Mouse (Mus musculus) gonadal fat pad, adult 2 months (tissue): Measurements from ENCODE around the gene Galnt14. TPM values are rescaled to one million over a fixed set of nuclear protein-coding genes. Genes with fewer than 3 reads are reported as not detected.
A peak's percentile ranks its signal among the peaks of the same experiment; 100 is the strongest.

Source experiments
- DNase-seq: peaks from one replicate; pipeline ENCODE4 v3.0.0-alpha.2; 2012; ENCODE audit warnings: low read depth
- polyA plus RNA-seq: library from polyadenylated mRNA; depleted of rRNA; stranded (reverse); fragments of >200 nt; gene quantifications from 2 replicates; pipeline ENCODE4 v1.2.3, GENCODE M21; 2012

The Galnt14 gene
- polyA plus RNA-seq, 1 experiment, result 10.4 TPM

DNA sequence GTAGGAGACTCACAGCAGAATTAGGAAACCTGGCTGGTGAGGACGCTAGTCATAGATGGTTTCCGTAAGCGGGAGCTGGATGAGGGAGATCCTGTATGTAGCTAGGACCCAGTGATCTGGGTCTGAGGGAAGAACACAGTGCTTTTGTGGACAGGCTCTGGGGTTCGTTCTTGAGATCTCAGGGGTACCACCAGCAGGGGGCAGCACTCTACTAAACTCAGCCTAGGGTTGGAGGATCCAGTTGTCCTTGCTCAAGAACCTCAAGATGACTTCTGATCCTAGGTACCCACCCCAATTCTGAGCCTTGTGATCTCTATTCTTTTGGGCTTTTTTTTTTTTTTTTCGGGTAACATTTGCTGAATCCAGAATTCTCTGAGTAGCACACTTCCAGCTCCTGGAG, 137.8 kb downstream of the Galnt14 start:
- DNase-seq, result no peak

DNA sequence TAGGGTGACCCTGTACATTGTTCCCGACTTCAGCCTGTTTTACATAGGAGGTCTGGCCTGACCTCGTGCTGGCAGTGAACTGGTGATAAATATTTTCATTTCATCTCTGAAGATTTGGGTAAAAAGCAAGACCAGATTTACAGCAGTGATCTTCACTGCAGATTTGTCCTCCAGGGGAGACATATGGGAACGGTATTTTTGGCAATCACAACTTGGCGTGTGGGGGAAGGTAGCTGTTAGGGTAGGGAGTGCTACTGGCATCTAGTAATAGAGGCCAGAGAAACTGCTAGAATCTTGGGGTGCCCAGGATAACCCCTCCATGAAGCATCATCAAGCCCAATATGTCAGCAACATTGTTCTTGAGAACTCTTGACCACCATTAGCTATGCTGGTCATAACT, 138.3 kb downstream of the Galnt14 start:
- no peak for DNase-seq

DNA sequence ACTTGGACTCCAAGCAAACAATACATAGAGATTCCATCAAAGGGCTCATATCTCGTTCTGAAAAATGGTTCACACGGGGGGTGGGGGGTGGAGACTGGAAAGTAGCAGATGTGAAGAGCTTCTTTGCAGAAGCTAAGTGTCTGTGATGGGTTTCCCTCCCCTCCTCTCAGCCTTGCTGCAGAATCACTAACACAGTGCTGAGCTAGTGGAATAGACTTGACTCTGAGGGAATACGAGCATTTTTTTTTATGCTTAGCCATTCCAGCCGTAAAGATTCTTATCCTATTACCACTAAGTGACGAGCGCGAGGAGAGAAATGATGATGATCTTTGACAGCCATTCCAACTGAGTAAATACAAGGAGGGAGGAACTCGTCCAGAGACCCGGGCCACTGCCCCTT, 142.0 kb downstream of the Galnt14 start:
- no peak for DNase-seq

DNA sequence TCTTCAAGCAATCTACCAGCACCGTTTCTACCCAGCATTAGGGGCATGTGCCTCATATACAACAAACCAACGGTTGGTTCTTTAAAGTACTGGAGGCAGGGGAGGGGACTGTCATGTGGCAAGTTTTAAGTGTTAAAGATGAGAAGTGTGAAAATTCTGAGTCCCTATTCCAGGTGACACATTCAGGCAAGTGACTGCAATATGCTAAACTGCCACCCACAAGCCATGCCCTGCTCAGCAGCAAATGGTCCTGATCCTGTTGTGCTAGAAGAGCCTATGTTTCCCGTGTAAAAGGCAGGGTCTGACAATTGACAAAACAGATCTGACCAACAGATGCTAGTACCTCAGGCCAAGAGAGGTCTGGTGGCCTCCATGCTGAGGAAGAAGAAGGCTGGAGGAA, 149.1 kb downstream of the Galnt14 start:
- DNase-seq, result no peak

DNA sequence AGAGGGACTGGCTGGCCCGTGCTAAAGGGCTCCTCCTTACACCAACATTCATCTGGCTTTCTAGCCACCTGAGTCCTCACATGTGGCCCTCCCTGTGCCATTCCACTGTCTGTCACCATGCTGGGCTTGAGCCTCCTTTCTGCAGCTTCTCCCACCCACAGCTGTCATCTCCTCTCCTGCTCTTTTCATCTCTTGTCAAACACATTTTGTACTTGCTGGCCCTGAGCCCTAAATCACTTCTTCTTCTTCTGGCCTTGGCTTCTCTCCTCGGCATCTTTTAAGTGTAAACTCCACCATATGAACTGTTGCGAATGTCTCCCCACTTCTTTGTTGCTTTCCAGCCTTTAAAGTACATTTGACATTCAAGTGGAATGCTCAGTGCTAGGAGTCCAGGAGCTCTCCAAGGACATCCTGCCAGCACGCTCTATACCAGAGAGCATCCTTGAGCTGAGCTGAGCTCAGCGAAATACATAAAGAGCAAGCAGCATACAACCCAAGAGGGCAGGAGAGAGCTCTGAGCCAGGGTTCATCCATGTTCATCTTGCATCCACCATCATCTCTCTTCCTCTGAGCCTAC, 150.0 kb downstream of the Galnt14 start:
- DNase-seq, result no peak

DNA sequence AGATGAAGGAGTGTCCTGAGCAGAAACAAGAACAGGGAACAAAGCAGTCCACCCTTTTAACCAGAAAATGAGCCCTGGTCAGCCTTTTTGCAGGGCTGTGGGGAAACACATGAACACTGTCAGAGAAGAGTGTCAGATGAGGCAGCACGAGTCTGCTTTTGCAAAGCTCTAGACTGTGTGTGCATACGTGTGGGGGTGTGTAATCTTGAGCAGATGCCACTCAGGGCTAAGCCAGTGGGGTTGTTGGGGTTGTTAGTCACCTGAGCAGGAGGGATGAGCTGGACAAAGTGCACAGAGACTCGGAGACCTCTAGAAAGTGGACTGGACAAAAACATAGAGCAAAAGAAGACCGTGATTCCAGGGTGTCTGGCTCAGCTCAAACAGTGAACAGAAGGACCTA, 150.8 kb downstream of the Galnt14 start:
- DNase-seq, result no peak

DNA sequence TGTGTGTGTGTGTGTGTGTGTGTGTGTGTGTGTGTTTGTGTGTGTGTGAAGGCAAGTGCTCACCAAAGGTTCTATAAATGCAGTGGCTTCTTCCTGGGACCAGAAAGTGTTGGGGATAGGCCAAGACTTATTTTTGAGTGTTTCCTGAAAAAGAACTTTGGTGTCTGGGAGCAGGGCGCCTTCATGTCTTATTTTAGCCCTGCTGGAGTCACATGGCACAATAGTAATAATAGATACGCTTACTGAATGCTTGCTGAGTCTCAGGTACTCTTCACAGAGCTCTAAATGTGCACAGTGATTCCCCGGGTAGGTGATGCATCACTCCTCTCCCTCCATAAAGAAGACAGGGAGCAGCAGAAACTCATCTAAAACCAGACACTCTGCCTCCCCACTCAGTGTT, 153.2 kb downstream of the Galnt14 start:
- DNase-seq, result no peak

DNA sequence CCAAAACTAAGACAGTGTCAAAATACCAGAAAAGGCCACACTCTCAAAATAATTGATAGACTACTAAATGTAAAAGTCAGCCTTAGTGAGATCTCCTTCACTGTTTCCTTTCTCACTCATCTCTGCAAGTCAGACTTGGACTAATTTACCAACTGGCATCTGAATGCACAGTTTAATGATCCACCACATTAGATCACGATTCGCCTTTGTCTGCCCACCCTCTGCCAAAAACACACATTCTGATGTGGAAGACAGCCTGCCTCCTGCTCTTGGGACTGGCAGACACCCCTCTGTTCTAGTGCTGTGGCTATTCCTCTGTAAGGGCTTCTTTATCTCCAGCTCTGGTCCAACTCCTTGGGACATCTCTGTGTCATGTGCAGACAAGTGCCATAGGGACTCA, 153.8 kb downstream of the Galnt14 start:
- no peak for DNase-seq

DNA sequence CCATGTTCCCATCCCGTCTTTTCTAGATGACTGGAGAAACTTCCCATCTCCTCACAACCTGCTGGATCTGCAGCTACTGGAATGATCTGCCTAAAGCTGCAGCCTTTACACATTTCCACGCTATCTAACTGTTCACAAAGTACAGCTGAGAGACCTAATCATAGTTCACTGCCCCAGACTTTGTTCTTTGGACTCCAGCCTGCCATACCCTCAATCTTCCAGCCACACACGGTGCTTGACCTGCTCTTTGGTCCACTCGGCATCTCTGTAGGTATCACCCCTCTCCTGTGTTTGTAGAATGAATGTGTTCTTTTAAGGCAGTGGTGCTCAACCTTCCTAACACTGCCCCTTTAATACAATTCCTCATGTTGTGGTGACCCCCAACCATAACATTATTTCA, 155.6 kb downstream of the Galnt14 start:
- no peak for DNase-seq

DNA sequence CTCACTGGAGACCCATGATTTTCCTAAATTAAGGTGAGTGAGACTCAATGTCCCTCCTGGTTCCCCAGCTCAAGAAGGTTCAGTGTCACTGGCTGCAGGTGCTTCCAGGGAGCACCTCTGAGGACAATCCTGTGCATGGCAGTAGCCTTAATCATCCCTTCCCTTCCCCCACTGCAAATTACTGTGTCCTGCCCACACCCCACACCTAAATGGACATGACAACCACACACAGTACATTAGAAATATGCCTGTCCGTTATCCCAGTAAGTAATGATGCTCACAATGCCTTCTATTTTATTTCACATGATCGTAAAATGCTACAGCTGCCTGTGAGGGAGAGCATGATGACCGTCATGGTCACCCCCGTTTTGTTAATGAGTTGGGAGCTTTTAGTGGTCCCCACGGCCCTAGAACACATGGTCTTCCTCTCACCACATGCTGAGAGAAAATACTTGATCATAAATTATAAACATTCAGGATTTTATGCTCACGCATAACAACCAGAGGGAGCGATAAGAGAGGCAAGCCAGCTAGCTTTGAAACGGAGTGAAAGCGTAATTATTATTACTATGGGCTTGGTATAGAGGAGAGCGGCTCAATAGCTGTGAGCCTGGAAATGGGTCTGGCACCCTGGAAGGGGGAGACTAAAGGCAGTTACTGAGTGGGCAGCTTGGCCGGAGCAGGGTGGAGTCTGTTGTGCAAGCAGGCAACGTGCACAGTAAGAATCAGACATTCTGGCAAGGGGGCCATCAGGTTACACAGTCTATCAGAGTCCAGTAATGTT, 161.3 kb downstream of the Galnt14 start:
- no peak for DNase-seq

DNA sequence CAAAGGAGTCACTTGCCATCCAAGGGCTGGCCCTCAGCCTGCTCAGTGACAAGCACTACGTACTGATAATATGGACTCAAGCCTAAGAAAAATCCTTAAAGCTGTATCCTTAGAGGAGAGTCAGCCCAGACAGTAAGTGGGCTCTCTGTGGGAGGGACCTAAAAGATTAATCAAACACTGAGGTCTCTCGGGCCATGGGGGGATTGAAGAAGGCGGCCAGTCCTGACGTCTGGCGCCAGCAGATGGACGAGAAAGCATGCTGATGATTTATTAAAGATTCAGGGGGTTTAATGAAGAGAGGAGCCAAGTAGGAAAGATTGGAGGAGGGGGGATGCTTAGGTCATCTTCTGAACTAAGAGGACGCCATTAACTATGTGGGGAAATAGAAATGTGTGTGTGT, 162.1 kb downstream of the Galnt14 start:
- DNase-seq, result no peak

DNA sequence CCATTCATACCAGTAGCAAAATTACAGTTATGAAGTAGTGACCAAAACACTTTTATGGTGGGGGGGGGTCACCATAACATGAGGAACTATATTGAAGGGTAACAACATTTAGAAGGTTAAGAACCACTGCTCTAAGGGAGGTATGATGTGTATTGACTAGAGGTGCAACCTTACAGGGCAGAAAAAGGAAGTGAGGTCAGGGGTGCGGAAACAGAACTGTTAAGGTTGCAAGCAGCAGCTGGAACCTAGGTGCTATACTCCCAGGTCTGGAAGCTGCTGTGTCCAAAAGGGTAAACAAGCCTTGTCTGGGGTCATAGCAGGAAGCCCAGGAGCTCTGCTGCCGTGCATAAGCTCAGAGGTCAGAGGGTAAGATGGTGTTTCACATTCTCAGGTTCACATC, 162.8 kb downstream of the Galnt14 start:
- DNase-seq, result no peak

DNA sequence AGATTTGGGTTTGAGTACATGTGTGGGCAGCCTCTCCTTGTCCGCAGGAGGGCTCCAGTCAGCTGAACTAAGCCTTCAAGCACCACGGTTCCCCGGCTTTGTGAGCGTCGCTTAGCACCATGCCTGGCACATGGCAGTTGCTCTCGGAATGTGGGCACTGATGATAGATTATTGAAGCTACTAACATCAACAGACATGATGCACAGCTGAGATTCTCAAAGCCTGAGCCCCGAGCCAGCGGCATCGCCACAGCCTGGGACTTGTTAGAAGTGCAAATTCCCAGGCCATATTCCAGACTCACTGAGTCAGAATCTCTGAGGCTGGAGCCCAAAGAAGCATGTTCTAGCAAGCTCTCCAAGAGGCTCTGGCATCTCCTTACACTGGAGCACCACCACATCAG, 168.3 kb downstream of the Galnt14 start:
- no peak for DNase-seq

DNA sequence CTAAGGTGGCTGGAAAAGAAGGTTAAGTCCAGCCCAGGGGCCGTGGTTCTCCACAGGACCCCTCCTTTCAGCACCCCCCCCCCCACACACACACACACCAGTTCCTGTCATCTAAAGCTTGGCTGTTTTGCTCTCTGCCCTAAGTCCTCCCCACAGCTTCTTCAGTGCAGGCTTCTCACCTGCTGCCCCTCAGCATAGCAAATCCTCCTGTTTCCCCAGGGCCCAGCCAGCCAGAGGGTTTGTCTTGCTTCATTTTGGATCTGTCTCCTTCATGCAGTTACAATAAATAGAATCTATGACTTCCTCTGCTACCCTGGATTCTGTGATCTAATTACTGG, 169.1 kb downstream of the Galnt14 start:
- DNase-seq, result no peak

DNA sequence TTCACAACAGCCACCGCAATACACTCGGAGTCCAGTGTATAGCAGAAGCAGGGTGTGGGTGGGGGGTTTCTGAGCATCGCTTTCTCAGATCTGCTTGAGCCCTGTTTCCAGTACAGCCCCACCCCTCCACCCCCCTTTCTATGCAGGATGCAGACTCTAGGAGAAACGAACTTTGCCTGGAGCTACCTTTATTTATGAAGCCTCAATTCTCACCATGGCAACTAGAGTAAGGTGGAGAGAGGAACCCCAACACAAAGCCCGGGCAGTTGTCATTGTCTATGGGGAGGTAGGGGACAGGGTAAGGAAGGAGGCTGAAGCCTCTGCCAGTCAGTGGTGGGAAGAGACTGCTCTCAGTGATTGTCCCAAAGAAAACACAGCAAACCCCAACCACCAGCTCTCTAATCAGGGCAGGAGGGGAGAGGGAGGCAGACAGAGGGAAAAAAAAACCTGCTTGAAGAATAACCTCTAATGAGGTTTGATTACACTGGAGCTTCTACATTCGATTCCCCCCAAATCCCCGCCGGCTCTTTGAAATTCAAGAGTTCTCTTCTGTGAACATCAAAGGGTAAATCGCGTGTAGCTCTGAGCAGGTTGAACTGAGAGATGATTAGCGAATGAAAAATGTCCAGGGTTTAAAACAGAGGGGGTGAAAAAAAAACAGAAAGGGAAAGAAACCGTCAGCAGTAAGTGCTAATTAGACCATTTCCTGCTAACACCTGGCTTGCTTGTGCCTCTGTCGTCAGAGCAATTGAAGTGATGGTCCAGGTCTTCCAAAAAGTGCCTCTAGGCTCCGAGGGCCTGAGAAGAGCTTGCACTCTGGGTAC, 169.6 kb downstream of the Galnt14 start:
- DNase-seq, result no peak

DNA sequence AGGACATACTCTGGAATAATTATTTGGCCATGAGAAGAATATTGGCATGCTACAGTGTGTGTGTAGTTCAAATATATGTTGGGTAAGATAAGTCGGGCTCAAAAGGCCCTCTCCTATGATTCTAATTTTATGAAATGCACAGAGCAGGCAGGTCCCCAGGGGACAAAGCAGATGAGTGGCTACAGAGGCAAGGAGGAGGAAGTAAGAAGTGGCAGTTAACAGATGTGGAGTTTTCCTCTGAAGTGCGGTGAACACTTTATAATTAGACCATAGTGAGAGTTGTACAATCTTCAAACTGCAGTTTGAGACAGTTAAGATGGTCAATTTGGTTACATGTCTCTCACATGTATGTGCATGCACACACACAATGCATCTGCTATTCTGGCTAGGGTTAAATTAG, 178.4 kb downstream of the Galnt14 start:
- DNase-seq, result no peak

DNA sequence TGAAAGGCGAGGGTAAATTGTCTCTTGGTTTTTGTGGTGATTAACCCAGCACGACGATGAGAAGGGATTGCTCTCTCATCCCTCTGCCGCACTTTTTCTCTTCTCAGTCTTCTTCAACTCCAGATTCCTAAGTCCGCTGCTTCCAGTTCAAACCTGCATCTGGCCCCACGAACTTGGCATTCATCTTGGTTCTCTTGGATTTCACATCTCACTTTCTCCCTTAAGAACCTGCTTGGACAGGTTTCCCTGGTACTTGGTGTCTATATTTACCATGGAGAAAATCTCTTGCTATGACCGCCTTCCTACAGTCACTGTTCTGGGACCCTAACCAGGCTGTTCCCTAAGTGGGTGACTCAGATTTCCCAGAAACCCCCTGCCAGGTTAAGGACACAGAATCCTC, 188.1 kb downstream of the Galnt14 start:
- peak; percentile 59 for DNase-seq

DNA sequence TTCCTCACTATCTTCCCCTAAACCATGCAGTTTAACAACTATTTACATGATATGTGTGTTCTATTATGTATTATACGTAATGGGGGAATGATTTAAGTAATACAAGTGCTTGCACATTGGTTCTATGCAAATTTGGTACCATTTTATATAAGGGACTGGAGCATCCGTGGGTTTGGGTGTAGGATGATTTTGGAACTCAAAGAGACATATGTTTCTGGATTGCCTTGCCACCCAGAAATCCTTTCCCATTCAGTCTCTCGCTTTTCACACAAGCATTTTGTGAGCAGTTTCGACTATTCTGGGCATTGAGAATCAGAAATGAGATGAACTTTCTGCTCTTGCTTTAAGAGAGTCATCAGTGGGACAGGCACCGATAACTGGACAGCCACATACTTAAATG, 190.9 kb downstream of the Galnt14 start:
- DNase-seq, result no peak

DNA sequence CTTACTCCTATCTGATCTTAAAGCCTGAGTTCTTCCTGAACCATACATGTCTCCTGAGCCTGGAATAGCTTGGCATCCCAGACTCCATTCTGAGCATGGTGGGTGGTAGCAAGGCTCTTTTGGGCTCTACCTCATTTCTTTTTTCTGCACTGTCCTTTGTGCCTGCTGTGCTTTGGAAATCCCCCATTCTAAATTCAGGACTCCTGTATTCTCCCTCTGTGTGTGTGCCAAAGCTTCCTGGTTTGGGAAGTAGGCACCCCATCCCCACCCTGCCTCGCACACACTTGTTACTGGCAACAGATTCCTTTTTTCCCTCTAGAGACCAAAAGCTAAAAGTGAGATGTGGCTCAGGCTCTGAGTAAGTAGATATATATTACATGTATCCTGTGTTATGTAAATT, 191.9 kb downstream of the Galnt14 start:
- DNase-seq, result no peak

DNA sequence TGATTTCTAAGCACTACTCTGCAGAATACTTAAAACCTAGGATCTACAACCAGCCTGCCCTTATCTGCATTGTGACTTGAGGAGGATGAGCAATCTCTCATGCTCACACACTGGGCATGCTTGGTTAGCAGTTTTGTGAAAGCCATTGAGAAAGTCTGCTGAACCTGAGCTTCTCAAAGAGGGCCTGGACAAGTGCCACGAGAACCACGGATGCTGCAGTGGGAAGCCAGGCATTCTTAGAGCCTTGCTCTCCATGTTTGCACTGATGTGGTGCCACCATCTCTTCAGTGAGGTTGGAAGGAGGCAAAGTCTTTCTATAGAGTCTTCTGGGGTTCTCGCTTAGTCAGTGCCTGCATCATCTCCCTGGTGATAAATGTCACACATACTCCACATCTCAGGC, 194.7 kb downstream of the Galnt14 start:
- DNase-seq, result no peak

DNA sequence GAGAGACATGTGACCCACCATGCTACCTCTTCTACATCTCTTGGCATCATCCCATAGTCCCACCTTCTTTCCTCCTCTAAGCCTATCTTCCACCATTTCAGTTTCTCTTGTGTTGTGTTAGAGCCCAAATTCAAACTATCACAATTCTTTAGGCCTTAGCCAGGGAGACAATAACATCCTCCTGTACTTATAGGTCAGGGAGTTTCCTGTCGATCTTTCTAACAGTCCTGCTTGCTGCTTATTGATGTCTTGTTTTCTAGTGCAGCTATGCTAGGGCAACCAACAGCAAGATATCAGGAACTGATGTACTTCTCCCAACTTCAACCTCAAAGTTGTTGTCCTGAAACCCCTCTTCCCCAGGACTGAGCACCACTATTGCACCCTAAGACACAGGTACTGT, 195.4 kb downstream of the Galnt14 start:
- DNase-seq, result no peak

DNA sequence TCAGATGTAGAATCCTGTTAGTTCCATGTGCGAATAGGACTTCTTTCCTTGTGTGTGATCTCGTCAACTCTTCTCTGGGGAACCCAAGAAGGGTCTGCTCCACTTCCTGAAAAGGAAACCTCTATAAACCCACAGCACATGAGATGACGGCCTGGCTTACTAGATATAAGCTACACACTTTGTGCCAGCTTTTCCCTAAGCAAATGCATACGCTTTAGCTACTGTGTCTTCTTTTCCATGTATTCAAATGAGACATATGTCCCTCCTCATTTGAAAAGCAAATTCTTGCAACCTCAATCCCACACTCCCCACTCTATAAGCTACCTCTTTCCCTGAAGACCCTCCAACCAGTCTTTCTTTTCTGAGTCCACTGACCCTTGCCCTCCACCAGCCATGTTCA, 196.0 kb downstream of the Galnt14 start:
- DNase-seq, result no peak

DNA sequence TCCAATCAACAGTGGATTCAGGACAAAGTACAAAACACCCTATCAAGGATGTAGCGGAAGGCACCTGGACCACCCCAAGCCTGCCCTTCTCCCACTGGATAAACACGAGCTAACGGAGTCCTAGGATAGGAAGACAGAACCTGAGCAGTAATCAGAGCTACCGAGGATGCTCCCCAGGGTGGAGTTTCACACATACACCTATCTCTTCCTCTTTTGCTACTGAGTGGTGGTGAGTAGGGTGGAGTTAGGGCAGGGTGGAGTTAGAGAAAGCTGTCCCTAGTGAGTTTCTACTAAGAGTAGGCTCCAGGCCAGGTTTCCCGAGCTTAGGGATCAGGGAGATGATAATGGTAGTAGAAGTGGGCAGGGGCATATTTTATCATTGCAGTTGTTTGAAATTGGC, 197.4 kb downstream of the Galnt14 start:
- no peak for DNase-seq
